Mouse (Mus musculus): ENCODE measurements around the gene Upp2. TPM values are rescaled to one million over a fixed set of nuclear protein-coding genes. Genes with fewer than 3 reads are reported as not detected.

Gene Upp2
- polyA plus RNA-seq, 1 experiment from 2014 or later, result 9.0 TPM

Other genes with a start within 250 kb of the Upp2 start
- gene Acvr1c, start 209.4 kb upstream of the Upp2 start, polyA plus RNA-seq (2014; fragmentation: Nextera tagmentation; extraction: Ambion mirVana), result 0.75 and 1.3 TPM in 2 replicates
- gene Gm17409, start 97.2 kb upstream of the Upp2 start, polyA plus RNA-seq (2014; fragmentation: Nextera tagmentation; extraction: Ambion mirVana), result 0.19 TPM in 1 of 2 replicates, not detected in the other
- 8.0 and 8.2 TPM in 2 replicates for gene Acvr1, start 141 bp upstream of the Upp2 start, polyA plus RNA-seq (2014; fragmentation: Nextera tagmentation; extraction: Ambion mirVana)